Mouse (Mus musculus) heart, adult 2 months (tissue): ENCODE measurements at regions not wholly inside any gene's neighbourhood (a gene's known extent, or its start where the extent isn't known, plus 50 kb on each side); places are given as distances from the start of the nearest gene placed in this dataset.

Experiments used
- DNase-seq, 2 experiments: peaks; one replicate each; pipeline ENCODE4 v3.0.0; 2021
- H3K27ac ChIP-seq: fragments of 200-600 bp; 2 replicates; pipeline ENCODE4 v1.8.1; 2022
- H3K27me3 ChIP-seq: fragments of 200-500 bp; 2 replicates; pipeline ENCODE4 v1.6.1; 2012; ENCODE audit warnings: mild to moderate bottlenecking, low read length, inconsistent platforms, mixed read lengths; ENCODE audit not compliant: control insufficient read depth, insufficient read depth
- H3K36me3 ChIP-seq: fragments of 200-500 bp; 2 replicates; pipeline ENCODE4 v1.6.1; 2012; ENCODE audit warnings: low read length, inconsistent platforms; ENCODE audit not compliant: control insufficient read depth, insufficient read depth
- H3K4me1 ChIP-seq: fragments of 200-500 bp; 2 replicates; pipeline ENCODE4 v1.6.1; 2011; ENCODE audit warnings: low read length; ENCODE audit not compliant: control insufficient read depth, insufficient read depth
- H3K4me3 ChIP-seq: fragments of 200-600 bp; 2 replicates; pipeline ENCODE4 v1.8.1; 2022
- H3K79me2 ChIP-seq: fragments of 200-500 bp; replicated peaks from 2 replicates; pipeline ENCODE4 v1.6.1; 2012; ENCODE audit warnings: mild to moderate bottlenecking, inconsistent platforms, low read length, moderate library complexity, mixed read lengths; ENCODE audit not compliant: control insufficient read depth, insufficient read depth
- H3K9ac ChIP-seq: fragments of 200-500 bp; 2 replicates; pipeline ENCODE4 v1.6.1; 2012; ENCODE audit warnings: low read depth, mild to moderate bottlenecking, control low read depth, inconsistent platforms, low read length, mixed read lengths
- CTCF ChIP-seq: fragments of 200-600 bp; IDR thresholded peaks from 2 replicates; pipeline ENCODE4 v1.8.1; 2022; ENCODE audit warnings: antibody characterized with exemption, mild to moderate bottlenecking, moderate library complexity
- EP300 ChIP-seq: fragments of 200-500 bp; IDR thresholded peaks from 2 replicates; pipeline ENCODE4 v1.6.1; 2011; ENCODE audit warnings: low read depth, low read length, control low read depth; ENCODE audit not compliant: insufficient read depth
- POLR2A ChIP-seq: fragments of 200-500 bp; IDR thresholded peaks from 2 replicates; pipeline ENCODE4 v1.6.1; 2011; ENCODE audit warnings: mild to moderate bottlenecking, low read depth, low read length, control low read depth; ENCODE audit not compliant: insufficient read depth
- WGBS: fragments of 180-500 bp; shearing (Covaris S2); methylation state at CpG from one replicate; pipeline ENCODE4 v1.1.7; 2018; 5-methylcytosine and 5-hydroxymethylcytosine counted together
- intact Hi-C: fragments of 180-260 bp; cut with DNase I; formaldehyde crosslinking; loops from one replicate; pipeline ENCODE4 v1.15.1; 2025

DNA sequence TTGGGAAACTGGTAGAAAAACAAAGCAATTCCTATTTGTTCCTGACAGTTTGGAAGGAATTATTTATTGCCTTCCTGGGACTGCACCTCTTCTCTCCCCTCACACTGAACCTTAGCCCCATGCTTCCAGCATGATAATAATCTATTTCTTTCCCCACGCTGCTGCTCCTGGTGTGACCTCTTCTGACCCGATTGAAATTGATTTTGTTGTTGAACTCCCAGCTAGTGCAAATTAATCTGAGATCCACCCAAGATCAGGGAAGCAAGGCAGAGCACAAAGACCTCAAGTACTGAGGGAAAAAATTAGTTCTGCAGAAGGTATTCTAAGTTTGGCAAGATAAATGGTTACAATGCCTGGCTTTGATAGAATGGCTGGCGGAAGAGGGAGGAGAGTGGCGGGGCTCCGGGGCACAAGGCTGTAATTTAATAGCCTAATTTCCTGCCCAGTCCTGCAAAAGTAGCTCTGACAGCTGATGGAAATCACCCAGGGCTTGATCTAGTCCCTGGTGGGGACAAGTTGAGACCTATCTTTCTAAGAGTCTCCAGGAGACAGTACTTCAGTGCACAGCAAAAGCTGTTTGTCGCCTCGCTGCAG is 604.6 kb upstream of the Sox11 start:
- no peak for TF ChIP-seq POLR2A
- TF ChIP-seq CTCF, result no peak
- TF ChIP-seq EP300, result no peak
- no peak overlapping the region for H3K27ac ChIP-seq
- DNase-seq, result no peak
- 41% methylated on average over 7 of the region's 7 CpGs for WGBS
- no peaks in the 10 kb centered on the region for H3K27me3 ChIP-seq
- intact Hi-C loops, result no loop called here
- no peaks in the 10 kb centered on the region for H3K79me2 ChIP-seq
- H3K4me1 ChIP-seq, result no peaks in the 10 kb centered on the region; the same call in 1 of the 2 replicates
- no peaks in the 10 kb centered on the region for H3K36me3 ChIP-seq
- no peak overlapping the region for H3K9ac ChIP-seq
- no peak overlapping the region for H3K4me3 ChIP-seq

DNA sequence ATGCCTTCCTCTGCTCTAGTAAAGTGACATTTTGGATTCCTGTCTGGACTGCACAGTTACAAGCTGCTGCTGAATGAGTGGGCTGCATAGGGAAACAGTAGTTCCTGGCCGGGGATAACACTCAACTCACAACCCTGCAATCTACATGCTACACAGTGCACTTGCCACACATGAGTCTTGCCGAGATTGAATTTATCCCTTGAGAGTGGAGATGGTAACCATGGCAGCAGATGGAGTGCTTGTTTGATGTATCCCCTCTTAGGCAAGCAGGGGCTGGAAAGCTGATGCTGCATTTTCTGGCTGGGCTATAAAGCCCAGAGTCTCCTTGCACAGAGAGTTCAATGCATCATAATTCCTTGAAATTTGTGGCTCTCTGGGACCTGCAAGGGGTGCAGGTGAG is 603.0 kb upstream of the Sox11 start:
- Histone ChIP-seq H3K27ac (no peak overlapping the region), H3K27me3 (no peaks in the 10 kb centered on the region), H3K79me2 (no peaks in the 10 kb centered on the region), H3K4me3 (no peak overlapping the region), H3K9ac (no peak overlapping the region), H3K36me3 (no peaks in the 10 kb centered on the region), H3K4me1 (no peaks in the 10 kb centered on the region; the same call in 1 of the 2 replicates)
- TF ChIP-seq EP300 (no peak), CTCF (no peak), POLR2A (no peak)
- intact Hi-C loops, result no loop called here
- no peak for DNase-seq
- 62% methylated on average over 2 of the region's 2 CpGs for WGBS

DNA sequence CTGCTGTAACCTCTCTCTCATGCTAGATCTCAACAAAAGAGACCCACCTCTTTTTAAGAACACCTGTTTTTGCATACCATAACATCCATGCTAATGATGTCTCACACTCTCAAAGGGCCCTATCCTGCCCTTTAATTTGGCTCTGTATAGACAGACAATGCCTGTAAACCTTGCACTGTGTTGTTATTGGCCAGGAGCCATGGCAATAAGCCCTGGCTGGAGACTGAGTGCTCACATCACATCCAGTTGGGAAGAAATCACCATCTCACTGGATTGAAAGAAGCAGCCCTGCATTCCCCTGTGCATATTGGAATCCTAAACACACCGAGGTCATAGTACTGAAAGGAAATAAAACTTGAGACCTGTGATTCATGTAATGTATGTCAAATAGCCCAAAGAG is 598.7 kb upstream of the Sox11 start:
- intact Hi-C loops, result no loop called here
- Histone ChIP-seq H3K4me1 (no peaks in the 10 kb centered on the region), H3K36me3 (no peaks in the 10 kb centered on the region), H3K27me3 (no peaks in the 10 kb centered on the region), H3K79me2 (no peaks in the 10 kb centered on the region), H3K9ac (no peak overlapping the region), H3K4me3 (no peak overlapping the region), H3K27ac (no peak overlapping the region)
- DNase-seq, result no peak
- no peak for TF ChIP-seq POLR2A
- TF ChIP-seq CTCF, result no peak
- TF ChIP-seq EP300, result no peak
- whole genome bisulfite sequencing, result 23% methylated on average over 1 of the region's 1 CpGs

DNA sequence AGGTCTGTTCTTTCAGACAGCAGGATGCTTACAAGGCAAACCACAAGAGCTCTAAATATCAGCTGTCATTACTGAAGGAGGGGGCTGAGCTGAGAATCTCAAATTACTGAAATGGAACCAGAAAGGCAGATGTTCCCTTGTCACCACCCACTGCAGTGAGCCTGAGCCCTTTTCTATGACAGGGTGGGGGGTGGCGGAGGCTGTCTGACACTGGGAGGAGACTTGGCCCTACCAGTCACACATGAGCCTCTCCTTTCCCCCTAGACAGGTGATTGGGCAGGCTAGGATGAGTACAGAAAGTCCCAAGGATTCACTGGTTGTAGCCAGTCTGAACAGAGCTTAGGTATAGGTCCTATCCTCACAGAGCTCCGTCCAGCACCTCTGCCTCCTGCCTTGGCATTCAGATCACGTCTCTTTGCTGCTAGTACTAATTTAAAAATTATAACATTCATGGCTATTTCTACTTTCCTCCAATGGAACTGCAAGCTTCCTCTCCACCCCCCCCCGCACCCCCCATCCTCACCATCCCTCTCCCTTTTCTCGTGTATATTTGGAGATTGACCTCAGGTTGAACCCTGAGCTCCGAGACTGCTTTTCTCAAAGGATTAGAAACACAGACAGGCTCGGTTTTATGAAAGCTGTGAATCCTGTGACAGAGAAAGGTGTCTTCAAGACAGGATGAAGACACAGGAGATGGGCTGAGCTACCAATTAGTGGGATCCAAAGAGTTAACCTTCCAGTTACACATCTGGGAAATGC is 590.2 kb upstream of the Sox11 start:
- TF ChIP-seq POLR2A, result no peak
- no peak for TF ChIP-seq EP300
- TF ChIP-seq CTCF, result no peak
- WGBS, result 35% methylated on average over 7 of the region's 7 CpGs
- no peak overlapping the region for H3K4me3 ChIP-seq
- no peak overlapping the region for H3K27ac ChIP-seq
- no peak overlapping the region for H3K9ac ChIP-seq
- H3K27me3 ChIP-seq, result no peaks in the 10 kb centered on the region
- no peaks in the 10 kb centered on the region; the same call in 1 of the 2 replicates for H3K4me1 ChIP-seq
- H3K36me3 ChIP-seq, result no peaks in the 10 kb centered on the region
- intact Hi-C loops, result no loop called here
- no peaks in the 10 kb centered on the region for H3K79me2 ChIP-seq
- no peak for DNase-seq

DNA sequence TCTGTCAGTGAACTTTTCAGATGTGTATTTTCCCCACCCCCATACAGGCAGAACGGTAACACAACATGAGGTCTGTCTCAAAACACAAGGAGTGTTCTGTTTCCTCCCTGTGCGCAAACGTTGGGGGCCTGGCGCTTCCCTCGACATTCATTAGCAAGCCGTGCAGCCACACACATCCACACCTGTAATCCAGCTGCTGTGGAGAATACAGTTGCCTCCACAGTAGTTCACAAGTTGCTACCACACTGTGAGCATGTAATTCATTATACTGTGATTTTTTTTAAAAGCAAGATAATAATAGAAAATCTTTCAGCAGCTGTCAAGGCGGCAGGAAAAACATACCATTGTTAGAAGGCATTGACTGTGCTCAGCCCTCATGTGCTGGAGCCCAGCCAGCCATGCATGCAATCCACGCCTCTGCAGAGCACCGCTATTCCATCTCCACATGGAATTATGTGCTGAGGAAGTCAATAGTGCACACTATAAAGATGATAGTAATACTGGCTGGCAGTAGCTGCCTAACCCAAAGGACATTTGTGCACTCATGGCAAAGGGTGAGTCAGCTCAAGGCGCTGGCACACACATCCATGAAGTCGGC is 586.1 kb upstream of the Sox11 start:
- H3K79me2 ChIP-seq, result no peaks in the 10 kb centered on the region
- no peak for TF ChIP-seq EP300
- TF ChIP-seq CTCF, result no peak
- TF ChIP-seq POLR2A, result no peak
- no peak for DNase-seq
- intact Hi-C loops, result no loop called here
- no peaks in the 10 kb centered on the region; the same call in 1 of the 2 replicates for H3K4me1 ChIP-seq
- H3K27ac ChIP-seq, result no peak overlapping the region
- no peak overlapping the region for H3K9ac ChIP-seq
- no peaks in the 10 kb centered on the region for H3K36me3 ChIP-seq
- no peak overlapping the region for H3K4me3 ChIP-seq
- no peaks in the 10 kb centered on the region for H3K27me3 ChIP-seq
- 31% methylated on average over 11 of the region's 11 CpGs for WGBS

DNA sequence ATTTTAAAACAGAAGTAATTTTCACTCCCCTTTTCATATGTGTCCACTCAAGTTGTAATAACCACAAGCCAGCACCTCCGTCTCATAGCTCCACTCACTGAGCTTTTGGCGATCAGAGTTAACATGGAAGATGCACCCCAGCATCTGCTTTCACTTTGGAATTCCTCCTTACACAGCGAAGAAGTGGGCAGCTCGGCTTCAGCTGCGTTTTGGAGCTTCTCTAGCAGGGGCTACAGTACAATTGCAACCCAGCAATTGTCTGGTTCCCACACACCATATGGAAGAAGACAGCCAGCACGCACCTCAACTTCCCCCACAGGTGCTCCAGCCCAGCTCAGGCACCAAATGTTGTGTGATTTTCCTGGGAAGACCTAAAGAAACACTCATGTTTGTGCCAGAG is 584.4 kb upstream of the Sox11 start:
- Histone ChIP-seq H3K36me3 (no peaks in the 10 kb centered on the region), H3K27me3 (no peaks in the 10 kb centered on the region), H3K4me3 (no peak overlapping the region), H3K4me1 (no peaks in the 10 kb centered on the region; the same call in 1 of the 2 replicates), H3K27ac (no peak overlapping the region), H3K79me2 (no peaks in the 10 kb centered on the region), H3K9ac (no peak overlapping the region)
- intact Hi-C loops, result no loop called here
- DNase-seq, result no peak
- WGBS, result 90% methylated on average over 6 of the region's 6 CpGs
- no peak for TF ChIP-seq CTCF
